Mouse (Mus musculus) layer of hippocampus, adult 18-20 months (tissue): ENCODE measurements around the gene Rab37. TPM values are rescaled to one million over a fixed set of nuclear protein-coding genes. Genes with fewer than 3 reads are reported as not detected.

ENCODE experiments used
- DNase-seq, 2 experiments: peaks; one replicate each; pipeline ENCODE4 v3.0.0; 2022; ENCODE audit warnings: low spot score in 2 of 2
- total RNA-seq, 2 experiments: library from RNA; stranded (reverse); gene quantifications; 2 replicates each; pipeline ENCODE4 v1.2.3; 2021

Rab37 gene
- total RNA-seq, 2 experiments from 2014 or later, result 3.7 to 4.2 TPM

GRCm38 (mm10) chr11:115189304-115189703, 98.1 kb downstream of the Rab37 start:
- no peak for DNase-seq

- DNase-seq, result no peak
Measured at GRCm38 (mm10) chr11:115192180-115192579, 100.9 kb downstream of the Rab37 start.

- DNase-seq, result no peak
Measured at GRCm38 (mm10) chr11:115194693-115195092, 103.5 kb downstream of the Rab37 start.

- DNase-seq, result no peak
Measured at GRCm38 (mm10) chr11:115195933-115196332, 104.7 kb downstream of the Rab37 start.

- no peak for DNase-seq
Measured at GRCm38 (mm10) chr11:115197558-115197957, 106.3 kb downstream of the Rab37 start.

- no peak for DNase-seq
Measured at GRCm38 (mm10) chr11:115198932-115199384, 107.7 kb downstream of the Rab37 start.

- DNase-seq, result no peak
Measured at GRCm38 (mm10) chr11:115200520-115200919, 109.3 kb downstream of the Rab37 start.

- peak; percentile 76 to 89 for DNase-seq
Measured at GRCm38 (mm10) chr11:115202316-115202715, 111.1 kb downstream of the Rab37 start.

GRCm38 (mm10) chr11:115202756-115203155, 111.5 kb downstream of the Rab37 start:
- DNase-seq, result no peak

- no peak for DNase-seq
Measured at GRCm38 (mm10) chr11:115208126-115208525, 116.9 kb downstream of the Rab37 start.

- DNase-seq, result no peak
Measured at GRCm38 (mm10) chr11:115208776-115209732, 117.8 kb downstream of the Rab37 start.

GRCm38 (mm10) chr11:115209958-115210357, 118.7 kb downstream of the Rab37 start:
- no peak for DNase-seq

Other genes with a start within 250 kb of the Rab37 start
- gene Gprc5c, start 240.3 kb upstream of the Rab37 start, total RNA-seq, result 1 to 10 TPM; 3.3 to 3.7 TPM
- gene Cd300a, start 201.4 kb upstream of the Rab37 start, total RNA-seq, result under 1 TPM; 0.41 to 0.50 TPM
- not detected for gene Cd300lb, start 157.0 kb upstream of the Rab37 start, total RNA-seq
- gene Cd300c, start 122.3 kb upstream of the Rab37 start, total RNA-seq, result not detected
- not detected for gene Cd300ld, start 101.5 kb upstream of the Rab37 start, total RNA-seq
- gene Cd300c2, start 89.6 kb upstream of the Rab37 start, total RNA-seq, result 1 to 10 TPM; 3.9 to 4.1 TPM
- not detected for gene Cd300ld2, start 75.2 kb upstream of the Rab37 start, total RNA-seq
- gene Cd300ld4, start 64.4 kb upstream of the Rab37 start, total RNA-seq, result 1 to 10 TPM in 1 of 2 experiments, under 1 TPM in 1; 0.53 to 1.1 TPM
- gene Cd300ld5, start 53.7 kb upstream of the Rab37 start, total RNA-seq, result 1 to 10 TPM in 1 of 2 experiments, not detected in 1; 1.0 TPM
- 1 to 10 TPM in 1 of 2 experiments, not detected in 1; 1.8 TPM for gene Cd300ld3, start 43.0 kb upstream of the Rab37 start, total RNA-seq
- not detected for gene Cd300e, start 29.3 kb upstream of the Rab37 start, total RNA-seq
- gene Cd300lf, start 42.6 kb downstream of the Rab37 start, total RNA-seq, result under 1 TPM; 0.45 to 0.51 TPM
- gene Slc9a3r1, start 71.9 kb downstream of the Rab37 start, total RNA-seq, result 10 to 100 TPM; 66.9 to 70.4 TPM
- 10 to 100 TPM; 16.7 to 17.7 TPM for gene Tmem104, start 96.1 kb downstream of the Rab37 start, total RNA-seq
- 10 to 100 TPM; 24.2 to 26.0 TPM for gene Nat9, start 96.4 kb downstream of the Rab37 start, total RNA-seq
- gene Grin2c, start 175.8 kb downstream of the Rab37 start, total RNA-seq, result 10 to 100 TPM; 43.3 to 44.8 TPM
- 10 to 100 TPM; 19.0 to 19.9 TPM for gene Fdxr, start 185.6 kb downstream of the Rab37 start, total RNA-seq
- 10 to 100 TPM; 16.7 to 17.3 TPM for gene Fads6, start 206.2 kb downstream of the Rab37 start, total RNA-seq
- 1 to 10 TPM in 1 of 2 experiments, under 1 TPM in 1; 0.20 to 1.0 TPM for gene Otop2, start 215.7 kb downstream of the Rab37 start, total RNA-seq
- gene Ush1g, start 230.6 kb downstream of the Rab37 start, total RNA-seq, result under 1 TPM; 0.66 to 0.79 TPM
- gene Otop3, start 243.3 kb downstream of the Rab37 start, total RNA-seq, result under 1 TPM in 1 of 2 experiments, not detected in 1; 0.22 TPM